Mouse (Mus musculus) neural tube, embryonic 15.5 days (tissue): ENCODE data around the gene Dusp3. TPM values are rescaled to one million over a fixed set of nuclear protein-coding genes. Genes with fewer than 3 reads are reported as not detected.

Experiments used
- ATAC-seq: fragments of 200-750 bp; cut with Nextera tagmentation; 2 replicates; pipeline ENCODE4 v1.8.0; 2017; ENCODE audit warnings: mild to moderate bottlenecking, moderate TSS enrichment, moderate library complexity; ENCODE audit not compliant: low FRiP score
- H3K27ac ChIP-seq: fragments of 300-500 bp; sonication (generic); replicated peaks from 2 replicates; pipeline ENCODE4 v1.5.1; 2015; ENCODE audit warnings: mild to moderate bottlenecking, inconsistent platforms
- H3K27me3 ChIP-seq: fragments of 300-500 bp; sonication (generic); replicated peaks from 2 replicates; pipeline ENCODE4 v1.6.1; 2015; ENCODE audit warnings: inconsistent platforms
- H3K36me3 ChIP-seq: fragments of 300-500 bp; sonication (generic); 2 replicates; pipeline ENCODE4 v1.6.1; 2015; ENCODE audit warnings: inconsistent platforms
- H3K4me1 ChIP-seq: fragments of 300-500 bp; sonication (generic); 2 replicates; pipeline ENCODE4 v1.6.1; 2015; ENCODE audit warnings: inconsistent platforms
- H3K4me2 ChIP-seq: fragments of 300-500 bp; sonication (generic); 2 replicates; pipeline ENCODE4 v1.6.1; 2015; ENCODE audit warnings: inconsistent platforms, mild to moderate bottlenecking, moderate library complexity
- H3K4me3 ChIP-seq: fragments of 300-500 bp; sonication (generic); replicated peaks from 2 replicates; pipeline ENCODE4 v1.5.1; 2015; ENCODE audit warnings: mild to moderate bottlenecking, inconsistent platforms
- H3K9ac ChIP-seq: fragments of 300-500 bp; sonication (generic); replicated peaks from 2 replicates; pipeline ENCODE4 v1.6.1; 2015; ENCODE audit warnings: mild to moderate bottlenecking, inconsistent platforms
- H3K9me3 ChIP-seq: fragments of 300-500 bp; sonication (generic); replicated peaks from 2 replicates; pipeline ENCODE4 v1.6.1; 2016; ENCODE audit warnings: inconsistent platforms
- WGBS: fragments of 180-500 bp; shearing (Covaris S2); methylation state at CpG from one replicate; pipeline ENCODE4 v1.1.7; 2015; ENCODE audit warnings: mixed read lengths; 5-methylcytosine and 5-hydroxymethylcytosine counted together
- polyA plus RNA-seq: library from polyadenylated mRNA; unstranded; fragments of >200 nt; fragmentation: Nextera tagmentation; extraction: Ambion mirVana; gene quantifications from 2 replicates; pipeline ENCODE4 v1.2.1, GENCODE M21; 2015

Gene Dusp3
- polyA plus RNA-seq, 1 experiment from 2014 or later, result 28.9 TPM

DNA sequence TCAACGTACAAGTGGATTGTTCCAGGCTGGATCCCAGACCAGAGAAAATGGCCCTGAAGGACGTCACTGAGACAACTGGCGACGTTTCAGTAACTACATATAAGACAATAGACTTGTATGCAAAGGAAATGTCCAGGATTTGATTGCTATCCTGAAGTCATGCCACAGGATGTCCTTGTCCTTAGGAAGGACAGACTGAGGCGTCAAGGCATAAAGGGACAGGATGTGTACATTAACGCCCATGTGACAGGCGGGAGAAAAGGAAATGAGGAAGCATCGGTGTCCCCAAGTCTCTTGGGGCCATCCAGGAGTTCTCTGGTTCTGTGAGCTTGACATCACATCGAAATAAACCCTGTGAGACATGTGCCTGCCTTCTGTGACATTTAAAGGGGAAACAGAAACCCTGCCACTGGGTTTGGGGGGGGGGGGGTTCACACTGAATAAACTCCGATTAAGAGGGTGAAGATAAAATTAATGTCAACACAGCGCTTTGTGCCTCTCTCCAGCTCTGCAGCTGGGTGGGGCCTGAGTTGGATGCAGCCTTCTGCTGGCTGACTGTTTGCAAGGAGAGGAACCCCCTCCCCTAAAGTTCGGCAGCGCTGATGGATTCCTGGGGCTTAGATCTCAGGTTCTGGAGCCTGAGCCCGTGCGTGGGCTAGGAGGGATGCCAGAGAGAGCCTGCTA is 22.3 kb upstream of the Dusp3 start:
- WGBS, result 85% methylated on average over 15 of the region's 15 CpGs
- Histone ChIP-seq H3K36me3 (peaks cover 59% of the 10 kb centered on the region), H3K4me3 (no peak overlapping the region), H3K9ac (no peak overlapping the region), H3K4me1 (peaks cover 14% of the 10 kb centered on the region), H3K27ac (no peak overlapping the region), H3K27me3 (no peaks in the 10 kb centered on the region), H3K9me3 (no peaks in the 10 kb centered on the region), H3K4me2 (no peak overlapping the region)
- no peak for ATAC-seq

DNA sequence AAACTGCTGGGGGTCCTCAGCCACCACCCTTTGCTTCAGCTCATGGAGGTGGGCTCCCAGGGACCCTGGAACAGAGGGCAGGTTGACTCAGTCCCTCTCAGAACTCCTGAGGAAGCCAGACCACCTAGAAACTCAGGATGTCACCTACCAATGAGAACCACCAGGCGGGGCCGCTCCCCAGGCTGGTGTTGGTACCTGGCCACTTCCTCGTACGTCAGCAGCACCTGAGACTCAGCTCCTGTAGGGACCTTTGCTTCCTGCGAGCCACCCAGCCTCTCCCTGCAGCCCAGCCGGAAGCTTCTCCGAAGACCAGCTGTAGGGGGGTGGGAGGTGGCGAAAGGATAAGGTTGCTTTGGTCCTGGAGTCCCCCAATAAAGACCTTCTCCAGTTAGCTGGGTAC is 21.6 kb upstream of the Dusp3 start:
- H3K27me3 ChIP-seq, result no peaks in the 10 kb centered on the region
- H3K9ac ChIP-seq, result no peak overlapping the region
- H3K4me2 ChIP-seq, result no peak overlapping the region
- peaks cover 14% of the 10 kb centered on the region for H3K4me1 ChIP-seq
- H3K4me3 ChIP-seq, result no peak overlapping the region
- 98% methylated on average over 8 of the region's 8 CpGs for WGBS
- H3K36me3 ChIP-seq, result peaks cover 59% of the 10 kb centered on the region
- H3K9me3 ChIP-seq, result no peaks in the 10 kb centered on the region
- no peak for ATAC-seq
- H3K27ac ChIP-seq, result no peak overlapping the region

DNA sequence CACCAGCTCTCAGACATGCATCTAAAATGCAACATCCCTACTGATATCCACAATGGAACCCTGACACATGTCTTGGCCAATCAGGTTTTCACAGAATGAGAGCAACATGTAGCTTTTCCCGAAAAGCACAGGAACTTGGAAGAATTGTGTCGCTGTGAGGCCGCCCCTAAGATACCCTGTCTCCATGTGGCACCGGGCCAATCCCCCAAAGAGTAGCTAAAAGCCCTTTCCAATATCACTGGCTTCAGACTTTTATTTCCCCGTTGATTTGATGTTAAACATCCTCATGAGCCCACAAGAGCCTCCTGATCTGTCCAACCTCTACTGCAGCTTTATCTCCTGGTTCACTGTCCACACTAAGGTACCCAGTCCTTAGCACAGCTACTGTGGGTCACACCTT is 19.9 kb upstream of the Dusp3 start:
- Histone ChIP-seq H3K4me3 (no peak overlapping the region), H3K27me3 (no peaks in the 10 kb centered on the region), H3K4me2 (no peak overlapping the region), H3K4me1 (peaks cover 12% of the 10 kb centered on the region), H3K9ac (no peak overlapping the region), H3K36me3 (peaks cover 57% of the 10 kb centered on the region), H3K27ac (no peak overlapping the region), H3K9me3 (no peaks in the 10 kb centered on the region)
- no peak for ATAC-seq
- WGBS, result 68% methylated on average over 5 of the region's 5 CpGs

DNA sequence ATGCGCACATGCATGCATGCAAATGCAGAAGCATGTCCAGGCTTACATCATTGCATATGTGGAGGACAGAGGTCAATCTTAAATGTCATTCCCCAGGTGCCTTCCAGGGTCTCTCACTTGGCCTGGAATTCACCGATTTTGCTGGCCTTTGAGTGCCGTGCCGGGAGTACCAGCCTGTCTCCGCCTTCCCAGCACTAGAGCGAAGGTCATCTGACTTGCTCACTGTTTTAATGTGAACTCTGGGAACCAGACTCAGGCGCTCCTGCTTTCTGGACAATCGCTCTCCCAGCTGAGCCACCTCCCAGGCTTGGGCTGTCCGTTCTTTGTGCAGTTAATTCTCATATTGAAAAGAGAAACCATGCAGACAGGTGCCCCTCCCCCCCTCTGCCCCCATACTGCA is 19.5 kb upstream of the Dusp3 start:
- Histone ChIP-seq H3K9me3 (no peaks in the 10 kb centered on the region), H3K4me1 (peaks cover 12% of the 10 kb centered on the region), H3K4me2 (no peak overlapping the region), H3K4me3 (no peak overlapping the region), H3K9ac (no peak overlapping the region), H3K36me3 (peaks cover 60% of the 10 kb centered on the region), H3K27me3 (no peaks in the 10 kb centered on the region), H3K27ac (no peak overlapping the region)
- WGBS, result 56% methylated on average over 9 of the region's 9 CpGs
- no peak for ATAC-seq

DNA sequence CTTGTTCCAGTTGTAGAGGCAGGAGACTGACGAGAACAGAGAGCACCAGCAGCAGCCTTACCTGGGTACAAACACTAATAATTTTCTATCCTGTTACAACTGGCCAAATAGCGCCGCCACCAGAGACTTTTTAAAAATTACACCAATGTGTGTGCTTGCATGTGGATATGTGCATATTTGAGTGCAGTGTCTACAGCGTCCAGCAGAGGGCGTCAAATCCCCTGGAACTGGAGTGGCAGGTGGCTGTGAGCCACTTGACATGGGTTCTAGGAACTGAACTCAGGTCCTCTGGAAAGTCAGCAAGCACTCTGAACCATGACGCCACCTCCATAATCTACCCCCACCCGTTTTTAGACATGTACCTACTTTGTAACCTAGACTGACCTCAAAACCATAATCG is 17.4 kb upstream of the Dusp3 start:
- Histone ChIP-seq H3K27ac (no peak overlapping the region), H3K9me3 (no peaks in the 10 kb centered on the region), H3K36me3 (peaks cover 65% of the 10 kb centered on the region), H3K27me3 (no peaks in the 10 kb centered on the region), H3K9ac (no peak overlapping the region), H3K4me3 (no peak overlapping the region), H3K4me2 (no peak overlapping the region), H3K4me1 (no peaks in the 10 kb centered on the region)
- ATAC-seq, result no peak
- WGBS, result 93% methylated on average over 8 of the region's 8 CpGs

DNA sequence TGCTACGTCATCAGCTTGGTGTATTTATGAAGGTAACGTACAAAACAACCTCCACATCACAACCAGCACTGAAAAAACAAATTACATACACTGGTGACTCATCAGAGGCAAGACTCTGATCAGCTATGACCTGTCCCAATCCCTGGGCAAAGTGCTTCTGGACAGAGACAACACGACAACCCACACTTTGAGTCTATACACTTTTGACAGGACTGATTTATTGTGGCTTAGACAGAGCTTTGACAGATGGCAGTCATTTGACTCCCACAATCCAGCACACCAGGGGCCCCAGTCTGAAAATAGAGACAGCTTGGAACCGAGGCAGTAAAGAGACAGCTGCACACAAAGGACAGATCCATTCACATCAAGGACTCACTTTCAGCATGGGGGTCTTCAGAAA is 12.7 kb upstream of the Dusp3 start:
- H3K27ac ChIP-seq, result no peak overlapping the region
- H3K4me3 ChIP-seq, result no peak overlapping the region
- no peak overlapping the region for H3K9ac ChIP-seq
- H3K9me3 ChIP-seq, result no peaks in the 10 kb centered on the region
- H3K27me3 ChIP-seq, result no peaks in the 10 kb centered on the region
- no peak overlapping the region for H3K4me2 ChIP-seq
- 39% methylated on average over 4 of the region's 4 CpGs for WGBS
- H3K36me3 ChIP-seq, result peaks cover 28% of the 10 kb centered on the region
- ATAC-seq, result no peak
- no peaks in the 10 kb centered on the region for H3K4me1 ChIP-seq

DNA sequence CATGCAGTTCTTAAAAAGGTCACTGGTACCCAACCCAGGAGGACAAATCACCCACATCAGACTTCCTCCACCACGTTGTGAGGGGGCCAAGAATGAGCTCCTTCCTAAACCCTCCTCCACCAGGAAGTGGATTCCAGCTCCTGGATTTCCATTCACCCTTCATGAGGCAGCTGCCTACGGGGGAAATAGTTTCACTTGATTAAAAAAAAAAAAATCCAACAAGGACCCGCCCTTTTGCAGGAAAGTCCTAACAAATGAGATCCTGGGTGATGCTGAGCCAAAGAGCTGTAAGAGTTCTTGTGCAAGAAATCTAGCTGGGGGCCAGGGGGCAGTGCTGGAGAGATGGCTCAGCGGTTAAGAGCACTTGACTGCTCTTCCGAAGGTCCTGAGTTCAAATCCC is 11.4 kb upstream of the Dusp3 start:
- 58% methylated on average over 5 of the region's 5 CpGs for WGBS
- Histone ChIP-seq H3K4me3 (no peak overlapping the region), H3K27ac (no peak overlapping the region), H3K4me1 (no peaks in the 10 kb centered on the region), H3K27me3 (no peaks in the 10 kb centered on the region), H3K4me2 (no peak overlapping the region), H3K9me3 (no peaks in the 10 kb centered on the region), H3K36me3 (peaks cover 22% of the 10 kb centered on the region), H3K9ac (no peak overlapping the region)
- ATAC-seq, result no peak

DNA sequence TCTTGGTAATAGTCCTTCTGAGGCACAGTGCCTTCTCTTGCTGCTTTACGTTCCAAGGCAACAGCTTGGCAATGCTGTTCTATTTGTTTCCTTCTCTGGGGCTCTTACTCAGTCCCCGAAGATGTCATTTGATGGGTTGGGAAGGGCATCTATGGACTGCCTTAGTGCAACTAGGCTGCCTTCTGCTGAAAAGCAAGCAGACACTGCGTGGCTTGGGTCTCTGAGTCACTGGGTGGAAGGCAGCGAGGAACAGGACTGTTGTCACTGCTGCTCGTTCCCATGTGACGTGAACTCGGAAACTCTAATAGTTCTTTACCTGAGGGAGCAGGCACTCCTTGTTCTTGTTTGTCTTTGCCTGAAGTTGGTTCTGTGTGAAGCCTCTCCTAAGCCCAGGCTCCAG is 9.1 kb upstream of the Dusp3 start:
- Histone ChIP-seq H3K4me3 (no peak overlapping the region), H3K27ac (no peak overlapping the region), H3K36me3 (peaks cover 6% of the 10 kb centered on the region; the same call in 1 of the 2 replicates), H3K9ac (no peak overlapping the region), H3K27me3 (no peaks in the 10 kb centered on the region), H3K4me2 (no peak overlapping the region), H3K9me3 (no peaks in the 10 kb centered on the region), H3K4me1 (no peaks in the 10 kb centered on the region)
- 82% methylated on average over 7 of the region's 7 CpGs for WGBS
- ATAC-seq, result no peak

DNA sequence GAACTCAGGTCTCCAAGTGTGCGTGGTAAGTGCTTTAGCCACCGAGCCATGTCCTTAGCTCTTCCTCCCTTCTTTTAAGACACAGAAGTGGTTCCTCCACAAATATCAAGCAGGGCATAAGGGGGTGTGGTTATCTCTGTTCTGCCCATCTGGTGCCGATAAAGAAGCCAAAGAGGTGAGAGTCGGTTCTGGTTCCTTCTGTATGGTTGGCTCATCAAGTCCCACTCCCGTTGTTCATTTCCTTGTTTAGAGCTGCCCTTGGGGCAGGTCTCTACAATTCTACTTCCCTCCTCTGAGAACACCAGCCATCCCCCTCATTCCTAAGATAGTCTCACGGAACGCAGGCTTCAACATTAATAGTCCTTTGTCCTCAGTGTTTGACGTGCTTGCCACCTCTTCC is 7.3 kb upstream of the Dusp3 start:
- Histone ChIP-seq H3K27me3 (no peaks in the 10 kb centered on the region), H3K36me3 (no peaks in the 10 kb centered on the region), H3K4me3 (no peak overlapping the region), H3K4me1 (no peaks in the 10 kb centered on the region), H3K4me2 (no peak overlapping the region), H3K9me3 (no peaks in the 10 kb centered on the region), H3K9ac (no peak overlapping the region), H3K27ac (no peak overlapping the region)
- 81% methylated on average over 8 of the region's 8 CpGs for WGBS
- no peak for ATAC-seq

DNA sequence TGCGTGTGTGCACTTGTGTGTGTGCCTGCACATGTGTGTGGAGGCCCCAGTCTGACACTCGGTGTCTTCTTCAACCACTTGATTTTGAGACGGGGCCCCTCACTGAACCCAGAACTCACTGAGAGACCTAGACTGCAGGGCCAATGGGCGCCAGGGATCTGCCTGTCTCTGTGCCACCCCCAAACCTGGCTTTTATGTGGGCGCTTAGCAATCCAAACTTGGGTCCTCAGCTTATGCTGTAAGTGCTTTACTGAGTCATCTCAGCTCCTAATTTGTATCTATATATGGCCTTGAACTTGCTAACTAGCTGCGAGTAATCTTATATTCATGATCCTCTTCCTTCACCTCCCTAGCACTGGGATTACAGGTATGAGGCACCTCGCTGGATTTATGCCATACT is 5.6 kb upstream of the Dusp3 start:
- Histone ChIP-seq H3K9ac (no peak overlapping the region), H3K27ac (no peak overlapping the region), H3K4me3 (no peak overlapping the region), H3K36me3 (no peaks in the 10 kb centered on the region), H3K4me2 (no peak overlapping the region), H3K9me3 (no peaks in the 10 kb centered on the region), H3K27me3 (no peaks in the 10 kb centered on the region), H3K4me1 (no peaks in the 10 kb centered on the region)
- no peak for ATAC-seq
- 94% methylated on average over 7 of the region's 7 CpGs for WGBS

DNA sequence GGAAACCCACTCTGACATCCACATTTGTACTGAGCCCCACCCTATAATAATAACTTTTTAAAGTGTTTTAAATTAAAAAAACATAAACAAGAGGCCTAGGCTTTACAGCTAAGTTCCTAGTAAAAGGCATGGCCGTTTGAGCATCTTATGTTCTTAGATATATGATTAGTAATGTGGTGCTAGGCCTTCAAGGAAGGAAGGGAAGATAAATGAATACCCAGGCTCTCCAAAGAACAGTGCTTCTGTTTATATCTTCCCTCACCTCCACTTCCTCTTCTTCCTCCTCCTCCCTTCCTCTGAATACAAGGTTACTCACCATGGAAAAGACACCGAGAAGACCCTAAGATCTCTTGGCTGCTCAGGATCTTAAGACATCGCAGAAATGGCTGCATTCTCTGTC is 5.0 kb upstream of the Dusp3 start:
- Histone ChIP-seq H3K9ac (no peak overlapping the region), H3K27ac (no peak overlapping the region), H3K36me3 (no peaks in the 10 kb centered on the region), H3K9me3 (no peaks in the 10 kb centered on the region), H3K27me3 (no peaks in the 10 kb centered on the region), H3K4me1 (no peaks in the 10 kb centered on the region), H3K4me3 (no peak overlapping the region), H3K4me2 (no peak overlapping the region)
- no peak for ATAC-seq
- WGBS, result 81% methylated on average over 3 of the region's 3 CpGs

DNA sequence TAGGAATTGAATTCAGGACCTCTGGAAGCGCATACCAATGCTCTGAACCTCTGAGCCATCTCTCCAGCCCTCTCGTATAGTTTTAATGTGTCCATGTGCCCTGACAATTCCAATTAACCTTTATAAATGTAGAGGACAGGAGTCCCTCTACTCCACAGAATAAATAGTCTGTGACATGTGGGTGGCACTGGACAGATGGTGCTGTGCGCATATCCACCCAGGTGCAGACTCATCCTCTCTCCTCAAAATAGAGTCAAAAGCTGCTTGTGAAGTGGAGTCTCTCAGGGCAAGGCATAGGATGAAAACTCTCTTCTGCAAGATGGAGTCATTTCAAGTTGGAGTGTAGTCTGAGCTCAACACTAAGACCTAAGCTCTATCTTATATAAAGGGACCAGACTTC is 3.4 kb upstream of the Dusp3 start:
- Histone ChIP-seq H3K4me3 (no peak overlapping the region), H3K27ac (no peak overlapping the region), H3K4me1 (peaks cover 8% of the 10 kb centered on the region), H3K27me3 (no peaks in the 10 kb centered on the region), H3K9ac (no peak overlapping the region), H3K36me3 (no peaks in the 10 kb centered on the region), H3K4me2 (no peak overlapping the region), H3K9me3 (no peaks in the 10 kb centered on the region)
- ATAC-seq, result no peak
- 89% methylated on average over 3 of the region's 3 CpGs for WGBS

DNA sequence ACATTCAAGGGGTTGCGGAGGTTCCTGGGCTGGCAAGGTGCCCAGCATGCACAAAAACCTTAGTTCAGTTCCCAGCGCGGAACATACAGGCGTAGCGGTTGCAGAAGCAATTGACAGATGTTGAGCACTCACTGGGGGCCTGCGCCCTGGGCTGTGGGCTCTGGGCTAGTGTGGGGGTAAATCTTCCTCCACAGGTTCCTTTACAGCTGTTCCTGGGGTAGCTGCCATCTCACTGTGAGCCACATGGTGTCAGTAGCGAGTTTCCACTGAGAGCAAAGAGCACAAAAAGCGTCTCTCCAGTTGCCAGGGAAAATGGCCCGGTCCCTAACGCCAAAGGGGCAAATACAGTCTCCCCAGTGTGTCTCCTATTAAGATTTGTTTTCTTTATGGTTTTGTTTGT is 823 bp downstream of the Dusp3 start:
- peak overlapping the region; percentile 35 for H3K4me2 ChIP-seq
- no peak overlapping the region for H3K9ac ChIP-seq
- H3K9me3 ChIP-seq, result no peaks in the 10 kb centered on the region
- peaks cover 30% of the 10 kb centered on the region for H3K4me1 ChIP-seq
- WGBS, result 4% methylated on average over 10 of the region's 10 CpGs
- no peaks in the 10 kb centered on the region for H3K27me3 ChIP-seq
- no peak overlapping the region for H3K27ac ChIP-seq
- H3K4me3 ChIP-seq, result no peak overlapping the region
- H3K36me3 ChIP-seq, result no peaks in the 10 kb centered on the region
- ATAC-seq, result no peak
